Mouse (Mus musculus) liver, adult 2 months (tissue): ENCODE data around the gene Fblim1.
"Not testable (repeated sequence)": the region's sequence is repeated elsewhere in the genome, so short reads cannot be mapped to it uniquely, and the experiment has no call there.

Experiments used
- CTCF ChIP-seq: fragments of 200-500 bp; IDR thresholded peaks from 2 replicates; pipeline ENCODE4 v1.5.1; 2011; ENCODE audit warnings: low read depth, low read length, control low read depth
- POLR2A ChIP-seq: fragments of 200-500 bp; IDR thresholded peaks from 2 replicates; pipeline ENCODE4 v1.6.1; 2011; ENCODE audit warnings: low read length, control low read depth; ENCODE audit not compliant: insufficient read depth; ENCODE audit errors: extremely low read depth

GRCm38 (mm10) chr4:141556163-141556562 lies 49.7 kb downstream of the Fblim1 start:
- not testable (repeated sequence) for TF ChIP-seq CTCF, POLR2A
